Mouse (Mus musculus): ENCODE data around the gene Parl. TPM values are rescaled to one million over a fixed set of nuclear protein-coding genes. Genes with fewer than 3 reads are reported as not detected.

Gene Parl
- polyA plus RNA-seq, 2 experiments from 2014 or later = 72.4 to 74.6 TPM

GRCm38 (mm10) chr16:20237426-20237825, 64.8 kb downstream of the Parl start:
- ATAC-seq = no peak

- no peak for ATAC-seq
Measured at GRCm38 (mm10) chr16:20234406-20234805, 67.8 kb downstream of the Parl start.

Other genes starting within 250 kb of the Parl start
- 10 to 100 TPM; 24.3 to 29.0 TPM for gene Klhl24, start 204.8 kb downstream of the Parl start, polyA plus RNA-seq (2017; shearing (Covaris generic))
- gene Yeats2, start 161.3 kb downstream of the Parl start, polyA plus RNA-seq (2017; shearing (Covaris generic)) = 1 to 10 TPM; 6.7 to 6.9 TPM
- under 1 TPM in 1 of 2 experiments, not detected in 1; 0.14 TPM for gene Map6d1, start 61.0 kb downstream of the Parl start, polyA plus RNA-seq (2017; shearing (Covaris generic))
- not detected for gene Cyp2ab1, start 23.0 kb upstream of the Parl start, polyA plus RNA-seq (2017; shearing (Covaris generic))
- 10 to 100 TPM; 25.1 to 25.4 TPM for gene Abcc5, start 124.0 kb upstream of the Parl start, polyA plus RNA-seq (2017; shearing (Covaris generic))
- gene Eif2b5, start 196.4 kb upstream of the Parl start, polyA plus RNA-seq (2017; shearing (Covaris generic)) = 10 to 100 TPM; 13.7 to 14.5 TPM
- 10 to 100 TPM; 13.2 to 13.7 TPM for gene Dvl3, start 214.6 kb upstream of the Parl start, polyA plus RNA-seq (2017; shearing (Covaris generic))
- gene Ap2m1, start 233.1 kb upstream of the Parl start, polyA plus RNA-seq (2017; shearing (Covaris generic)) = 100 to 1,000 TPM; 467 to 550 TPM
- 10 to 100 TPM; 49.5 to 57.2 TPM for gene Abcf3, start 246.2 kb upstream of the Parl start, polyA plus RNA-seq (2017; shearing (Covaris generic))

Measured in activated CD4-positive, CD25-positive, alpha-beta regulatory T cell, adult 4 months (primary cell).